Mouse (Mus musculus) right cerebral cortex, adult 18-20 months (tissue): ENCODE results near the gene Prep.

Experiments
- DNase-seq: peaks from one replicate; pipeline ENCODE4 v3.0.0; 2022; ENCODE audit warnings: mixed read lengths

Gene Prep

GRCm38 (mm10) chr10:45193330-45194310 is 126.6 kb downstream of the Prep start:
- DNase-seq: no peak

- no peak for DNase-seq
Measured at GRCm38 (mm10) chr10:45194531-45194930, 127.5 kb downstream of the Prep start.

GRCm38 (mm10) chr10:45204582-45204981 is 137.6 kb downstream of the Prep start:
- DNase-seq: no peak

- DNase-seq: no peak
Measured at GRCm38 (mm10) chr10:45210201-45210600, 143.2 kb downstream of the Prep start.

- DNase-seq: no peak
Measured at GRCm38 (mm10) chr10:45216676-45217075, 149.7 kb downstream of the Prep start.
